Mouse (Mus musculus): Measurements from ENCODE around the gene Tmprss4. TPM values are rescaled to one million over a fixed set of nuclear protein-coding genes. Genes with fewer than 3 reads are reported as not detected.

Tmprss4 gene
- polyA plus RNA-seq, 1 experiment from 2014 or later, result 17.9 TPM

- no peak overlapping the region for H3K4me3 ChIP-seq (ENCODE audit: low read depth, low read length)
- H3K36me3 ChIP-seq (ENCODE audit: insufficient read depth, low read length), result no peaks in the 10 kb centered on the region
- WGBS, result 84% methylated on average over 6 of the region's 6 CpGs
- DNase-seq (ENCODE audit: low spot score) (peak; percentile 34), ATAC-seq (peak; percentile 50)
- no peak overlapping the region for H3K4me2 ChIP-seq (replicated peaks; ENCODE audit: low read depth, low read length)
- H3K27me3 ChIP-seq (replicated peaks; ENCODE audit: insufficient read depth, low read length), result no peaks in the 10 kb centered on the region
- no peaks in the 10 kb centered on the region for H3K9me3 ChIP-seq (ENCODE audit: low read length)
- no peaks in the 10 kb centered on the region for H3K4me1 ChIP-seq (ENCODE audit: insufficient read depth, low read depth, low read length)
- no peak overlapping the region for H3K27ac ChIP-seq (ENCODE audit: low read length)
- TF ChIP-seq EP300 (IDR thresholded peaks at IDR 0.05) (no peak), CTCF (IDR thresholded peaks at IDR 0.05) (no peak)
- H3K9ac ChIP-seq (replicated peaks; ENCODE audit: low read depth), result no peak overlapping the region
These were observed 42.2 kb upstream of the Tmprss4 start for GRCm38 (mm10) chr9:45246060-45246459.

GRCm38 (mm10) chr9:45245432-45245831 lies 41.5 kb upstream of the Tmprss4 start:
- H3K4me2 ChIP-seq (replicated peaks; ENCODE audit: low read depth, low read length), result no peak overlapping the region
- no peak for TF ChIP-seq EP300 (IDR thresholded peaks at IDR 0.05)
- TF ChIP-seq CTCF (IDR thresholded peaks at IDR 0.05), result no peak
- no peaks in the 10 kb centered on the region for H3K36me3 ChIP-seq (ENCODE audit: insufficient read depth, low read length)
- no peak overlapping the region for H3K4me3 ChIP-seq (ENCODE audit: low read depth, low read length)
- ATAC-seq (no peak), DNase-seq (ENCODE audit: low spot score) (no peak)
- H3K27me3 ChIP-seq (replicated peaks; ENCODE audit: insufficient read depth, low read length), result no peaks in the 10 kb centered on the region
- H3K27ac ChIP-seq (ENCODE audit: low read length), result no peak overlapping the region
- no peaks in the 10 kb centered on the region for H3K9me3 ChIP-seq (ENCODE audit: low read length)
- H3K4me1 ChIP-seq (ENCODE audit: insufficient read depth, low read depth, low read length), result no peaks in the 10 kb centered on the region
- 70% methylated on average over 1 of the region's 1 CpGs for WGBS
- no peak overlapping the region for H3K9ac ChIP-seq (replicated peaks; ENCODE audit: low read depth)

- no peaks in the 10 kb centered on the region for H3K4me1 ChIP-seq (ENCODE audit: insufficient read depth, low read depth, low read length)
- H3K27me3 ChIP-seq (replicated peaks; ENCODE audit: insufficient read depth, low read length), result no peaks in the 10 kb centered on the region
- H3K27ac ChIP-seq (ENCODE audit: low read length), result no peak overlapping the region
- no peak overlapping the region for H3K4me2 ChIP-seq (replicated peaks; ENCODE audit: low read depth, low read length)
- H3K36me3 ChIP-seq (ENCODE audit: insufficient read depth, low read length), result no peaks in the 10 kb centered on the region
- no peaks in the 10 kb centered on the region for H3K9me3 ChIP-seq (ENCODE audit: low read length)
- no peak overlapping the region for H3K9ac ChIP-seq (replicated peaks; ENCODE audit: low read depth)
- ATAC-seq (no peak), DNase-seq (ENCODE audit: low spot score) (no peak)
- whole genome bisulfite sequencing, result 72% methylated on average over 5 of the region's 5 CpGs
- H3K4me3 ChIP-seq (ENCODE audit: low read depth, low read length), result no peak overlapping the region
- TF ChIP-seq CTCF (IDR thresholded peaks at IDR 0.05) (no peak), EP300 (IDR thresholded peaks at IDR 0.05) (no peak)
These were observed 37.5 kb upstream of the Tmprss4 start for GRCm38 (mm10) chr9:45241397-45241796.

GRCm38 (mm10) chr9:45236744-45237143 lies 32.9 kb upstream of the Tmprss4 start:
- Histone ChIP-seq H3K36me3 (ENCODE audit: insufficient read depth, low read length) (no peaks in the 10 kb centered on the region), H3K27ac (ENCODE audit: low read length) (no peak overlapping the region), H3K27me3 (replicated peaks; ENCODE audit: insufficient read depth, low read length) (no peaks in the 10 kb centered on the region), H3K9ac (replicated peaks; ENCODE audit: low read depth) (no peak overlapping the region), H3K4me2 (replicated peaks; ENCODE audit: low read depth, low read length) (no peak overlapping the region), H3K9me3 (ENCODE audit: low read length) (no peaks in the 10 kb centered on the region), H3K4me1 (ENCODE audit: insufficient read depth, low read depth, low read length) (no peaks in the 10 kb centered on the region), H3K4me3 (ENCODE audit: low read depth, low read length) (no peak overlapping the region)
- 51% methylated on average over 7 of the region's 7 CpGs for WGBS
- TF ChIP-seq EP300 (IDR thresholded peaks at IDR 0.05) (no peak), CTCF (IDR thresholded peaks at IDR 0.05) (no peak)
- ATAC-seq, result no peak
- no peak for DNase-seq (ENCODE audit: low spot score)

- 48% methylated on average over 6 of the region's 6 CpGs for WGBS
- DNase-seq (ENCODE audit: low spot score), result no peak
These were observed 31.9 kb upstream of the Tmprss4 start for GRCm38 (mm10) chr9:45235668-45236227.

GRCm38 (mm10) chr9:45229359-45229758 lies 25.5 kb upstream of the Tmprss4 start:
- ATAC-seq (no peak), DNase-seq (ENCODE audit: low spot score) (no peak)
- TF ChIP-seq EP300 (IDR thresholded peaks at IDR 0.05) (no peak), CTCF (IDR thresholded peaks at IDR 0.05) (no peak)
- Histone ChIP-seq H3K27me3 (replicated peaks; ENCODE audit: insufficient read depth, low read length) (no peaks in the 10 kb centered on the region), H3K4me1 (ENCODE audit: insufficient read depth, low read depth, low read length) (no peaks in the 10 kb centered on the region), H3K27ac (ENCODE audit: low read length) (no peak overlapping the region), H3K9me3 (ENCODE audit: low read length) (no peaks in the 10 kb centered on the region), H3K36me3 (ENCODE audit: insufficient read depth, low read length) (no peaks in the 10 kb centered on the region), H3K4me2 (replicated peaks; ENCODE audit: low read depth, low read length) (no peak overlapping the region), H3K9ac (replicated peaks; ENCODE audit: low read depth) (no peak overlapping the region), H3K4me3 (ENCODE audit: low read depth, low read length) (no peak overlapping the region)
- 68% methylated on average over 8 of the region's 8 CpGs for WGBS

More at GRCm38 (mm10) chr9:45235668-45236227, 31.9 kb upstream of the Tmprss4 start:
- Histone ChIP-seq H3K9me3 (ENCODE audit: low read length) (no peaks in the 10 kb centered on the region), H3K4me1 (ENCODE audit: insufficient read depth, low read depth, low read length) (no peaks in the 10 kb centered on the region), H3K4me3 (ENCODE audit: low read depth, low read length) (no peak overlapping the region), H3K27me3 (replicated peaks; ENCODE audit: insufficient read depth, low read length) (no peaks in the 10 kb centered on the region), H3K9ac (replicated peaks; ENCODE audit: low read depth) (no peak overlapping the region), H3K36me3 (ENCODE audit: insufficient read depth, low read length) (no peaks in the 10 kb centered on the region), H3K4me2 (replicated peaks; ENCODE audit: low read depth, low read length) (no peak overlapping the region), H3K27ac (ENCODE audit: low read length) (no peak overlapping the region)
- TF ChIP-seq EP300 (IDR thresholded peaks at IDR 0.05) (no peak), CTCF (IDR thresholded peaks at IDR 0.05) (no peak)
- no peak for ATAC-seq

- Histone ChIP-seq H3K4me3 (ENCODE audit: low read depth, low read length) (no peak overlapping the region), H3K27ac (ENCODE audit: low read length) (no peak overlapping the region), H3K9ac (replicated peaks; ENCODE audit: low read depth) (no peak overlapping the region), H3K36me3 (ENCODE audit: insufficient read depth, low read length) (no peaks in the 10 kb centered on the region), H3K4me2 (replicated peaks; ENCODE audit: low read depth, low read length) (no peak overlapping the region), H3K9me3 (ENCODE audit: low read length) (no peaks in the 10 kb centered on the region), H3K4me1 (ENCODE audit: insufficient read depth, low read depth, low read length) (no peaks in the 10 kb centered on the region), H3K27me3 (replicated peaks; ENCODE audit: insufficient read depth, low read length) (no peaks in the 10 kb centered on the region)
- no peak for TF ChIP-seq EP300 (IDR thresholded peaks at IDR 0.05)
- peak; percentile 97 for TF ChIP-seq CTCF (IDR thresholded peaks at IDR 0.05)
- 5% methylated on average over 6 of the region's 6 CpGs for WGBS
- peak; percentile 78 for ATAC-seq
- peak; percentile 90 for DNase-seq (ENCODE audit: low spot score)
These were observed 17.7 kb upstream of the Tmprss4 start for GRCm38 (mm10) chr9:45221567-45221966.
